Mouse (Mus musculus) liver, embryonic 13.5 days (tissue): ENCODE measurements around the gene Gm14548. TPM values are rescaled to one million over a fixed set of nuclear protein-coding genes. Genes with fewer than 3 reads are reported as not detected.

ENCODE experiments used
- polyA plus RNA-seq: library from polyadenylated mRNA; unstranded; fragments of >200 nt; fragmentation: Nextera tagmentation; extraction: Ambion mirVana; gene quantifications from 2 replicates; pipeline ENCODE4 v1.2.1, GENCODE M21; 2015

Gm14548 gene
- polyA plus RNA-seq, 1 experiment from 2014 or later, result 0.23 TPM

Other genes starting within 250 kb of the Gm14548 start
- gene Leng1, start 232.3 kb downstream of the Gm14548 start, polyA plus RNA-seq, result 7.2 and 8.6 TPM in 2 replicates
- gene Tmc4, start 220.6 kb downstream of the Gm14548 start, polyA plus RNA-seq, result 7.3 and 7.8 TPM in 2 replicates
- gene Tsen34, start 205.3 kb downstream of the Gm14548 start, polyA plus RNA-seq, result 41.7 and 43.6 TPM in 2 replicates
- 19.8 and 20.0 TPM in 2 replicates for gene Mboat7, start 204.6 kb downstream of the Gm14548 start, polyA plus RNA-seq
- 1,306 and 1,329 TPM in 2 replicates for gene Rps9, start 194.1 kb downstream of the Gm14548 start, polyA plus RNA-seq
- 0.84 and 1.3 TPM in 2 replicates for gene Pirb, start 177.7 kb downstream of the Gm14548 start, polyA plus RNA-seq
- gene Gm15448, start 72.4 kb downstream of the Gm14548 start, polyA plus RNA-seq, result not detected in 2 replicates
- 0.45 and 0.52 TPM in 2 replicates for gene Pira2, start 53.1 kb downstream of the Gm14548 start, polyA plus RNA-seq
- 0.09 and 0.21 TPM in 2 replicates for gene Lilra6, start 17.4 kb upstream of the Gm14548 start, polyA plus RNA-seq
- 1.4 and 1.8 TPM in 2 replicates for gene Lair1, start 165.1 kb upstream of the Gm14548 start, polyA plus RNA-seq
- 0.36 and 0.52 TPM in 2 replicates for gene Ttyh1, start 221.3 kb upstream of the Gm14548 start, polyA plus RNA-seq
- 16.3 and 22.9 TPM in 2 replicates for gene Leng8, start 238.9 kb upstream of the Gm14548 start, polyA plus RNA-seq